Mouse (Mus musculus): ENCODE measurements around the gene Homer3.

DNA sequence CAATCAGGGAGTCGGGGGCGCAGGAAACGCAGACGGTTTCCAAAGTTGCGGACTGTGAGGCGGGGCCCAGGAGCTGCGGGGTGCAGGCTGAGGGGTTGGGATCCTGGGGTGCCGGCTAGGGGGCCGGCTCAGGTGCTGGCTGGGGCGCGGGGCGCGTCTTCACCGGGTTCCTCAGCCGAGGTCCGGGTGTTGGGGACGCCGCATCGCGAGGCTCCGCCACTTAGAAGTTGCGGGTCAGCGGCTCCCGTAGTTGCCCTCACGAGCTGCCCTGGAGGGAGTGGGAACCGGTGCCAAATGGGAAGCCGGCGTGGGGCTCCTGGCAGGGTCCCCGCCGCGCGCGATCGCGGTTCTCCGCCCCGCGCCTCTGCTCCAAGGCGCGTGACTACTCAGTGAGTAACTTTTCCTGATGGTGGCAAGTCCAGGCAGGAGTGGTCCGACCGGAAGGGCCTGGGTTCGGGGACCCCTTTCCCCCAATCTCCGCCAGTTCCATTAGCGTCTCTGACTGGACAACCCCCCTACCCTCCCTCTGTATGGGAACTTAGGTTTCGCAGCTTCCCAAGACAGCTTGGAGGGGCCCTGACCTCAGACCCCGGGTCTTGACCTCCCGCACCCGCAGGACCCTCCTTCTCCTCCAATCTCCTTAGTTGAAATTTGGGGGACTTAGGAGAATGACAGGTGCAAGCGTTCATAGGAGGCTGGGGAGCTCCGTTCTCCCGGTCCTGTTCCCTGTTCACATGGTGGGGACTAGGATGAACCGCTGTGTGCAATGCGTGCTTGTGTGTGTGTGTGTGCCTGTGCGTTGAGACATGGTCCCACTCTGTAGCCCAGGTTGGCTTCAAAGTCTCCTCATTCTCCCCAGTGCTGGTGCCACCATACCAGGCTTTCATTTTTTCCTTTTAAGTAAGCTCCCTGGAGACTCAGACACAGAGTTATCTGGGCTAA, 780 bp downstream of the Homer3 start:
- TF ChIP-seq CTCF (IDR thresholded peaks at IDR 0.05), result no peak
- no peak for TF ChIP-seq EP300 (IDR thresholded peaks at IDR 0.05)

Data from lung, postnatal 0 days (tissue).